Mouse (Mus musculus): ENCODE measurements around the gene Fgb. TPM values are rescaled to one million over a fixed set of nuclear protein-coding genes. Genes with fewer than 3 reads are reported as not detected.

Fgb gene
- polyA plus RNA-seq, 1 experiment from 2014 or later, result 0.08 TPM

DNA sequence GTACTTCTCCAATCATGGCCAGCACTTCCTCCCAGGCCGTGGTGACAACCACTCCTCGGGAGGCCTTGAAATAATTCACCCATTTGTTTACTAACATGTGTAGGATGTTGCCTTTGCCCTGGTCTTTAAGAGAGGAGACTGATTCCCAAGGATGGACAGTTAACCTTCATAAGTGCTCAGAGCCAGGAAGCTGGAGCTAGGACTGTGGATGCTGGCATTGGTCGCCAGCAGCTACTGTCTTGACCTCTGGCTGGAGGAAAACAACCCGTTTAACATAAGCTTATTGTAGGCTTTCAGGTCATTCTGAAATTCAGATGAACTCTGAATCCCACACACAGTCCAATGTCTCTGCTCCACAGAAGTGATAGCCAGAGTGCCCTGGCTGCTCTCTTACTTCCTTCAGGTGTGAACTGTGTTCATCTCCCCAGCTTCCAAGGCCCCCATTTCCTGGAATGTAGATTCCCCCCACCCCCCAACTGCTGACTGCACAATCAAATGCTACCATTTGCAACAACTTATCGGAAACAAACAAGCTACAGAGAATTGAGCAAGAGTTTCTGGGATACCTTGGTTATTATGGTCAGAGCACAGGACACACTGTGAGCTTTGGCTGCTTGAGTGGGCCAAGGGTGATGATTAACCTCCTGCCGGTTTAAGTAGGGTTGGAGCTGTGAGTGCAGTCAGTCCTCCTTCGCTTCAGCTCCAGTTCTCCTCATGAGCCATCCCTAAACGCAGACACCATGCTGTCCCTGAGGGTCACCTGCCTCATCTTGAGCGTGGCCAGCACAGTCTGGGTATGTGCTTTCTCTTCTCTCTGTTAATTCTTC, 24.0 kb downstream of the Fgb start, which contains the start of gene Fga:
Gene Fga, plus strand, starts transcription at position 602 of the 827 bp plus-strand sequence.
- Histone ChIP-seq H3K4me1 (no peaks in the 10 kb centered on the region), H3K36me3 (no peaks in the 10 kb centered on the region), H3K9ac (no peak within 1 kb of the TSS), H3K27ac (no peak within 1 kb of the TSS), H3K4me3 (no peak within 1 kb of the TSS), H3K9me3 (no peaks in the 10 kb centered on the region), H3K27me3 (no peaks in the 10 kb centered on the region), H3K4me2 (replicated peaks) (no peak within 1 kb of the TSS)
- no peak for ATAC-seq (ENCODE audit: insufficient number of reproducible peaks, insufficient read depth, low FRiP score, low TSS enrichment)
- WGBS, result 75% methylated on average over 9 of the region's 9 CpGs

DNA sequence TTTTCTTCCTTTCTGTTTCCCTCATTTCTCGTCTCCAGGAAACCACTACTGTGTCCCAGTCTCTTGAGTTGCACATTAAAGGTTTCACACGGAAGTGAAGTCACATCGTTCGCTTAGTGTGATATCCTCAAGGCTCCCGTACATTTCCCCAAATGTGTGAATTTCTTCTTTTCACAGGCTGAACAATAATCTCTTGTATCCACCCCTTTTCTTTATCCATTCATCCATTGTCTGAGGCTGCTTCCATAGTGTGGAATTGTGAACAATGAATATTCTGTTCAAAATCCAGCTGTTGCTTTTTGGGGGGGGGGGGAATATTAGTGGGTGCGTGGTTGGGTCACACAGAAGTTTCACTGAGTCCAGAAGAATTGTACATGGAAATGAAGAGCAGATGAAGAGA, 24.6 kb downstream of the Fgb start:
- H3K9ac ChIP-seq, result no peak overlapping the region
- H3K4me2 ChIP-seq (replicated peaks), result no peak overlapping the region
- no peaks in the 10 kb centered on the region for H3K27me3 ChIP-seq
- no peaks in the 10 kb centered on the region for H3K36me3 ChIP-seq
- H3K9me3 ChIP-seq, result no peaks in the 10 kb centered on the region
- H3K4me3 ChIP-seq, result no peak overlapping the region
- no peaks in the 10 kb centered on the region for H3K4me1 ChIP-seq
- H3K27ac ChIP-seq, result no peak overlapping the region
- no peak for ATAC-seq (ENCODE audit: insufficient number of reproducible peaks, insufficient read depth, low FRiP score, low TSS enrichment)
- WGBS, result 71% methylated on average over 6 of the region's 6 CpGs

DNA sequence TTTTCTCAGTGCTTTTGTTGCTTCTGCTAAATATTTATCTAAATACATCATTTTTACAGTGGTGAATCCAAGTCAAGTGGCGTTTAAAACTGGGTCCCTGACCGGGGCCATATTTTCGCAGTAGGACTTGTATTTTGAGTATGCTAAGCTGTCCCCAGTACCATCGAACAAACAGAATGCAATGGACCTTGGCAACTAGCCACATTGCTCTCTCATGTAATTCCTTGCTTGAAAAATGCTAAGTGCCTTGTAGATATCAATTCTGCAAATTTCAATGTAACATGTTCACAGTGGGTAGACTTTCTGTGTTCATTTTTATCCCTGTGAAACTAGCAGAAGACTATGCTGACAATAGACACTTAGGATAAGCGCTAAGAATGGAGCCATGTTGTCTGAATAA, 28.5 kb downstream of the Fgb start:
- WGBS, result 92% methylated on average over 5 of the region's 5 CpGs
- H3K4me1 ChIP-seq, result no peaks in the 10 kb centered on the region
- H3K9me3 ChIP-seq, result no peaks in the 10 kb centered on the region
- no peak overlapping the region for H3K4me3 ChIP-seq
- no peaks in the 10 kb centered on the region for H3K36me3 ChIP-seq
- H3K4me2 ChIP-seq (replicated peaks), result no peak overlapping the region
- no peak overlapping the region for H3K27ac ChIP-seq
- H3K27me3 ChIP-seq, result no peaks in the 10 kb centered on the region
- ATAC-seq (ENCODE audit: insufficient number of reproducible peaks, insufficient read depth, low FRiP score, low TSS enrichment), result no peak
- no peak overlapping the region for H3K9ac ChIP-seq

DNA sequence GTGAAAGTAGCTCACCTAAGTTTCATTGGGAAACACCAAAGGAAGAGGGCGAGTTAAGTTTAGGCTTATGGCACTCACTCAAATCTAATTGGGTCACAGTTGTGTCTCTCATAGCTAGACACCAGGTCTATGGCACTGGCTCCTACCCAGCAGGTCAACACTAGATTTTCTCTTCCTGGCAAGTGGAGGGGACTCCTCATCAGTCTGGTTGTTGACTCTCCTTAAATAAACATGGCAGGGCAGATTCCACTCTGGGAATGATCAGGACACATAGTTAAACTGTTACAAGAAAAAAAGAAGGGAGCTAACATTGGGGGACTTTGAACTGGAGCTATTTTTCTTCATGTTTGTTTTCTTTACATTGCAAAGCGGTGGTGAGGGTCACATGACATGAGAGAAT, 29.3 kb downstream of the Fgb start:
- H3K9me3 ChIP-seq, result no peaks in the 10 kb centered on the region
- H3K4me3 ChIP-seq, result no peak overlapping the region
- no peaks in the 10 kb centered on the region for H3K27me3 ChIP-seq
- H3K36me3 ChIP-seq, result no peaks in the 10 kb centered on the region
- H3K4me1 ChIP-seq, result no peaks in the 10 kb centered on the region
- H3K4me2 ChIP-seq (replicated peaks), result no peak overlapping the region
- no peak overlapping the region for H3K27ac ChIP-seq
- no peak for ATAC-seq (ENCODE audit: insufficient number of reproducible peaks, insufficient read depth, low FRiP score, low TSS enrichment)
- H3K9ac ChIP-seq, result no peak overlapping the region
- 87% methylated on average over 2 of the region's 2 CpGs for WGBS

DNA sequence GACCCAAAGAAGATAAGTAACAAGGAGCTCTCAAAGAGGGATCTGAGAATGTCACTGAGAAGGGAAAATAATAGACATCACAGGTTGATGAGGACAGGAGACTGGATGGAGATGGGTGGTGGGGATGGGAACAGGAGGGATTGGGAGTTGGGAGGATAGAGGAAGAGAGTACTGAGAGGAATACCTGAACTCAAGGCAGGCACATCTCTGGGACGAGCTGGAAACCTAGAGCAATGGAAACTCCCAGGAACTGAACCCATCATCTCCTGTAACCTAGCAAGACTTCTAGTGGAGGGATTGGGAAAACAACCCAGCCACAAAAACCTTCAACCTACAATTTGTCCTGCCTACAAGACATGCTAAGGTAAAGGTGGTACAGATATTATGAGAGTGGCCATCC, 33.4 kb downstream of the Fgb start:
- 67% methylated on average over 1 of the region's 1 CpGs for WGBS
- no peak overlapping the region for H3K4me2 ChIP-seq (replicated peaks)
- no peak overlapping the region for H3K9ac ChIP-seq
- H3K9me3 ChIP-seq, result no peaks in the 10 kb centered on the region
- H3K27me3 ChIP-seq, result no peaks in the 10 kb centered on the region
- no peak overlapping the region for H3K27ac ChIP-seq
- H3K4me3 ChIP-seq, result no peak overlapping the region
- no peaks in the 10 kb centered on the region for H3K4me1 ChIP-seq
- no peaks in the 10 kb centered on the region for H3K36me3 ChIP-seq
- ATAC-seq (ENCODE audit: insufficient number of reproducible peaks, insufficient read depth, low FRiP score, low TSS enrichment), result no peak

DNA sequence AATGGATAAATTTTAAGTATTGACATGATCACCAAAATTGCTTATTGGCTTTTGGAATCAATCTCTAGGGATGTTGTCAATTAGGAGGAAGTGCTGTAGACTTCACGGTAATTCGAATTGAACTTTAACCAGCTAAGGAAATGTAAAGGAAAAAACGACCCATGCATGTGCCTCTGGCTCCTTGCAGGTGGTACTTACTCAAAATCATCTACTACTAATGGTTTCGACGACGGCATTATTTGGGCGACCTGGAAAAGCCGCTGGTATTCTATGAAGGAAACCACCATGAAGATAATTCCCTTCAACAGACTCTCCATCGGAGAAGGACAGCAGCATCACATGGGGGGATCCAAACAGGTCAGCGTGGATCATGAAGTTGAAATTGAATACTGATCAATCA, 35.7 kb downstream of the Fgb start:
- Histone ChIP-seq H3K9me3 (no peaks in the 10 kb centered on the region), H3K27me3 (no peaks in the 10 kb centered on the region), H3K27ac (no peak overlapping the region), H3K4me1 (no peaks in the 10 kb centered on the region), H3K4me2 (replicated peaks) (no peak overlapping the region), H3K4me3 (no peak overlapping the region), H3K36me3 (no peaks in the 10 kb centered on the region), H3K9ac (no peak overlapping the region)
- 83% methylated on average over 10 of the region's 10 CpGs for WGBS
- no peak for ATAC-seq (ENCODE audit: insufficient number of reproducible peaks, insufficient read depth, low FRiP score, low TSS enrichment)

DNA sequence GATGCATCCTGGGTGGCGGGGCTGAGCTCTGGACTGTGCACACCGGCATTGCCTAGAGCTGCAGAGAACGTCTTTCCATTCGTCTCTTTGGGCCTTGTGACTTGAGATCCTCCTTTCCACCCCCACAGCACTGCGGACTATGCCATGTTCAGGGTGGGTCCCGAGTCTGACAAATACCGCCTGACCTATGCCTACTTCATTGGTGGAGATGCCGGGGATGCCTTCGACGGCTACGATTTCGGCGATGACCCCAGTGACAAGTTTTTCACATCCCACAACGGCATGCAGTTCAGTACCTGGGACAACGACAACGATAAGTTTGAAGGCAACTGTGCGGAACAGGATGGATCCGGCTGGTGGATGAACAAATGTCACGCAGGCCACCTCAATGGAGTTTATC, 37.0 kb downstream of the Fgb start:
- no peak for ATAC-seq (ENCODE audit: insufficient number of reproducible peaks, insufficient read depth, low FRiP score, low TSS enrichment)
- H3K27ac ChIP-seq, result no peak overlapping the region
- H3K9ac ChIP-seq, result no peak overlapping the region
- WGBS, result 93% methylated on average over 19 of the region's 19 CpGs
- H3K4me1 ChIP-seq, result no peaks in the 10 kb centered on the region
- H3K9me3 ChIP-seq, result no peaks in the 10 kb centered on the region
- H3K4me3 ChIP-seq, result no peak overlapping the region
- no peaks in the 10 kb centered on the region for H3K27me3 ChIP-seq
- H3K36me3 ChIP-seq, result no peaks in the 10 kb centered on the region
- no peak overlapping the region for H3K4me2 ChIP-seq (replicated peaks)

DNA sequence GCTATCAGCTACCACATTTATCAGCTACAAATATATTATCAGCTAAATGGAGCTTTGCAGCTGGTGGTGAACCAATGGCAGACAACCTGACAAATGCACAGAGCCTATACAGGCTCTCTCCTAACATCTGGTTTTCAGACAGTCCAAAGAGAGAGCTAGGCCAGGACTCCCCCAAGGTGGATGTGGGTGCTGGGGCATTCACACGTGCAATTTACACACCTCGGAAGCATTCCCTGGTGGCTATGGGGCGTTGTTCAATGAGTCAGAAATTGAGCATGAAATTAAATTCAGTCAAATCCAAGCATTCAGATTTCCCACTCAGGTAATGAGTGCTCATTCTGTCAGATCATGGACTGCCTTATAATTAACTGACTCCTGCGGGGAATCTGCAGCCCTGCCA, 38.1 kb downstream of the Fgb start:
- WGBS, result 61% methylated on average over 4 of the region's 4 CpGs
- Histone ChIP-seq H3K4me3 (no peak overlapping the region), H3K27me3 (no peaks in the 10 kb centered on the region), H3K4me2 (replicated peaks) (no peak overlapping the region), H3K36me3 (no peaks in the 10 kb centered on the region), H3K9me3 (no peaks in the 10 kb centered on the region), H3K9ac (no peak overlapping the region), H3K27ac (no peak overlapping the region), H3K4me1 (no peaks in the 10 kb centered on the region)
- no peak for ATAC-seq (ENCODE audit: insufficient number of reproducible peaks, insufficient read depth, low FRiP score, low TSS enrichment)

DNA sequence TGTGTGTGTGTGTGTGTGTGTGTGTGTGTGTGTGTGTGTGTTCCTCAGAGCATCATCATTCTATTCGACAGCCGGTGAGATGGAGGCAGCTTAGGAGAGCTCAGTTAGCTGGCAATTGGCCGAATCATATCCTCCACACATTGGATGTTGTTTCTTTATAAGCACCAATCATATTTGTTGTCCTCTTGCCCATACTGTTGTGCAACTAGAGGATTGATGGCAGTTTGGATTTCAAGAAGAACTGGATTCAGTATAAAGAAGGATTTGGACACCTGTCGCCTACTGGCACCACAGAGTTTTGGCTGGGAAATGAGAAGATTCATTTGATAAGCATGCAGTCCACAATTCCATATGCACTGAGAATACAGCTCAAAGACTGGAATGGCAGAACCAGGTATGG, 38.5 kb downstream of the Fgb start:
- no peak overlapping the region for H3K27ac ChIP-seq
- no peak for ATAC-seq (ENCODE audit: insufficient number of reproducible peaks, insufficient read depth, low FRiP score, low TSS enrichment)
- no peaks in the 10 kb centered on the region for H3K9me3 ChIP-seq
- no peak overlapping the region for H3K4me3 ChIP-seq
- no peak overlapping the region for H3K9ac ChIP-seq
- no peak overlapping the region for H3K4me2 ChIP-seq (replicated peaks)
- no peaks in the 10 kb centered on the region for H3K36me3 ChIP-seq
- no peaks in the 10 kb centered on the region for H3K27me3 ChIP-seq
- no peaks in the 10 kb centered on the region for H3K4me1 ChIP-seq
- WGBS, result 88% methylated on average over 4 of the region's 4 CpGs

DNA sequence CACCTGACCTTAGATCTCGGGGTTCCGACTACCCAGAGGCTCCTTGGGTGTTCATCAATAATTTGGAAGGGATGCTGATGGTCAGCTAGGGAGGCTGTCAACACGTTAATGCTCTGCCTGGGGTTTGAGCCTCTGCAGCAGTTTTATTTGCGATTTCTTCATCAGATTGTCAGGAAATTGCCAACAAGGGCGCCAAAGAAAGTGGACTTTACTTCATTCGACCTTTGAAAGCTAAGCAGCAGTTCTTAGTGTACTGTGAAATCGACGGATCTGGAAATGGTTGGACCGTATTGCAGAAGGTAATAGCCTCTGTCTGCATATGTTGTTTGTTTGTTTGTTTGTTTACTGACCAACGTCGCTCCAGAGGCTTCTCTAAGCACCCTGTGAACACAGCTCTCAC, 39.4 kb downstream of the Fgb start:
- no peaks in the 10 kb centered on the region for H3K36me3 ChIP-seq
- no peak overlapping the region for H3K27ac ChIP-seq
- no peak for ATAC-seq (ENCODE audit: insufficient number of reproducible peaks, insufficient read depth, low FRiP score, low TSS enrichment)
- WGBS, result 85% methylated on average over 11 of the region's 11 CpGs
- no peaks in the 10 kb centered on the region for H3K9me3 ChIP-seq
- no peaks in the 10 kb centered on the region for H3K27me3 ChIP-seq
- no peak overlapping the region for H3K4me2 ChIP-seq (replicated peaks)
- no peaks in the 10 kb centered on the region for H3K4me1 ChIP-seq
- H3K4me3 ChIP-seq, result no peak overlapping the region
- H3K9ac ChIP-seq, result no peak overlapping the region

DNA sequence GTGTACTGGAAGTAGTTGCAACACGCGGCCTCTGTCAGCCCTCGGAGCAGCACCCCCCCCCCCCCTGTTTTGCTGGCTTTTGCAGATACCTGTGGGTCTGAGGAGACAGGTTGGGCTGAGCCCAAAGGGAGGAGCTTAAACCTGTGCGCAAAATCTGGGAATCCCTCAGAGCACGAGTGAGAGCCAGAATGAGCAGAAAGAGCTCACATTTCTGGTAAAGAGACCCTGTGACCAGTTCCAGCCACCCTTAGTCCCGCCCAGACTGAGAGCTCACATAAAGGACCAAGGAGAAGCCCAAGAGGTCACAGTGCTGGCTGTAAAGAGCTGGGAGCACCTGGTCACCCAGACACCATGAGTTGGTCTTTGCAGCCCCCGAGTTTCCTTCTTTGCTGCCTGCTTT, 42.1 kb downstream of the Fgb start, which contains the start of gene Fgg:
Gene Fgg, plus strand, starts transcription at position 168 of the 400 bp plus-strand sequence.
- ATAC-seq (ENCODE audit: insufficient number of reproducible peaks, insufficient read depth, low FRiP score, low TSS enrichment), result no peak
- Histone ChIP-seq H3K36me3 (no peaks in the 10 kb centered on the region), H3K4me2 (replicated peaks) (no peak within 1 kb of the TSS), H3K27ac (no peak within 1 kb of the TSS), H3K4me3 (no peak within 1 kb of the TSS), H3K27me3 (no peaks in the 10 kb centered on the region), H3K9ac (no peak within 1 kb of the TSS), H3K4me1 (no peaks in the 10 kb centered on the region), H3K9me3 (no peaks in the 10 kb centered on the region)
- WGBS, result 45% methylated on average over 7 of the region's 7 CpGs

DNA sequence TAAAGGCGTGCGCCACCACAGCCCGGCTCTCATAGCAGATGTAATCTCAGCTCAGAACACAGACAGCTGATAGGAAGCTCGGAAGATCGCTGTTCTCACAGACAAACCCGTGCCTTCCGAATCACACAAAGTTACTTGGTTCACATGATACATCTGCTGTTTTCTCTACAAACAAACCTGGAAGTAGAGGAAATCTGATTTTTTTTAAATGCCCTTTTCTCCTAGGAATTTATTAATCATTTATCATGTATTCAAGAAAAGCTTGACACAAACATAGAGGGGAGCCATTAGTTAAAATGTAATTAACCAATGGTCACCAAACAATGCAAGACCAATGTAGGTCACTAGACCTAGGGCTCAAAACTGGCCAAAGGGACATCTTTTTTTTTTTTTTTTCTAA, 44.9 kb downstream of the Fgb start:
- Histone ChIP-seq H3K27ac (no peak overlapping the region), H3K9ac (no peak overlapping the region), H3K4me1 (no peaks in the 10 kb centered on the region), H3K4me2 (replicated peaks) (no peak overlapping the region), H3K4me3 (no peak overlapping the region), H3K36me3 (no peaks in the 10 kb centered on the region), H3K27me3 (no peaks in the 10 kb centered on the region), H3K9me3 (no peaks in the 10 kb centered on the region)
- WGBS, result 93% methylated on average over 7 of the region's 7 CpGs
- no peak for ATAC-seq (ENCODE audit: insufficient number of reproducible peaks, insufficient read depth, low FRiP score, low TSS enrichment)

All from embryonic facial prominence, embryonic 12.5 days (tissue).